Mouse (Mus musculus): ENCODE measurements around the gene Naga.

Gene Naga

DNA sequence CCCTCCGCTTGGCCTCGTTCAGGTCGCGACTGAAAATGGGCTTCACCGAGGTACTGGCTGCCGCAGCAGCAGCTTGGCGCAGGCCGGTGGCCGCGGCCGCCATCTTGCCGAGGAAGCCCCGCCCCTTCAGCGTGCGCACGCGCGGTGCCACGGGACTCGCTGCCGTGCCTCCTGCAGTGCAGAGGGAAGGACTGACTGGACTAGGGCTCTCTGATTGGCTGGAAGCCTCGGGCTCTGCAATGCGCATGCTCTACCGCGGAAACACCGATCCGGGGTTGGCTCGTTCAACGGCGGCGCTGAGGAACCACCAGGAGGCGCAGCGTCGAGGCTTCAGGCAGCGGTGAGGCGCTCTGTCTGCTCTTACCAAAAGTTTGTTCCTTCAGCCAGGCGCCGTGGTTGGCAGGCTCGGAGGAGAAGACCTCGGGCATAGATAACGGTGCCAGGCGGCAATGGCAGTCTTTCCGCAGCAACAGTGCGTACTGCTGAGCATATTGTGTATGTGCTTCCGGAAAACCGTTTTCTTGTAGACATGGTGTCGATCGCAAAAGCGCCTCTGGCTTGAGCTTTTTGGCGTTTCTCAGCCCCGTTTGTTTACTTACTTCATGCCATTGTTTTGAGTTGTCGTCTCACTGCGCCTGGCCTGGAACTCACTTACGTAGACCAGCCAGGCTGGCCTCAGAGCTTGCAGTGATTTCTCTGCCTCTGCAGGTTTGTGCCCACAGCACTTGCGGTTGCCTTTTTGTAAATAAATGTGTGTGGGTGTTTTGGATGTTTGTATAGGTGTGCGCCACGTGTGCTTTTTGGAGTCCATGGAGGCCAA is 15.6 kb upstream of the Naga start, which contains the start of gene Ndufa6:
Gene Ndufa6, minus strand, starts transcription at position 197 of the 820 bp plus-strand sequence.
- DNase-seq (ENCODE audit: inconsistent ontology term) = peak; percentile 98

DNA sequence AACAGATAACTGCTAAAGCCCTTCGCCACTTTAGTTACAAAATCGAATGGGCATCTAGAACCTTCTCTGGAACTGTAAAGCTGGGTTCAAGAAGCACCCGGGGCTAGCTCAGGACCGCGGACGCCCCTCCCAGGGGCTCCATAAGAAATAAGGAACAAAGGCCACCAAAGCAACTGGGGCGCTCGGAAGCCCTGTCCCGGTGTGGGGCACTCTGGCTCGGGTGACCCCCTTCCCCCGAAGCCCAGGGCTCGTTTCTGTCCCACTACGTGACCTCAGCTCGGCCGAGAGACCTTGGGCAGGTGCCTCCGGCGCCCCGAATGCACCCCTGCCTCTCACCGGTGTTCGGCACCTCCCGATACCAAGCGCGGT is 15.0 kb upstream of the Naga start:
- DNase-seq (ENCODE audit: inconsistent ontology term) = peak; percentile 58

DNA sequence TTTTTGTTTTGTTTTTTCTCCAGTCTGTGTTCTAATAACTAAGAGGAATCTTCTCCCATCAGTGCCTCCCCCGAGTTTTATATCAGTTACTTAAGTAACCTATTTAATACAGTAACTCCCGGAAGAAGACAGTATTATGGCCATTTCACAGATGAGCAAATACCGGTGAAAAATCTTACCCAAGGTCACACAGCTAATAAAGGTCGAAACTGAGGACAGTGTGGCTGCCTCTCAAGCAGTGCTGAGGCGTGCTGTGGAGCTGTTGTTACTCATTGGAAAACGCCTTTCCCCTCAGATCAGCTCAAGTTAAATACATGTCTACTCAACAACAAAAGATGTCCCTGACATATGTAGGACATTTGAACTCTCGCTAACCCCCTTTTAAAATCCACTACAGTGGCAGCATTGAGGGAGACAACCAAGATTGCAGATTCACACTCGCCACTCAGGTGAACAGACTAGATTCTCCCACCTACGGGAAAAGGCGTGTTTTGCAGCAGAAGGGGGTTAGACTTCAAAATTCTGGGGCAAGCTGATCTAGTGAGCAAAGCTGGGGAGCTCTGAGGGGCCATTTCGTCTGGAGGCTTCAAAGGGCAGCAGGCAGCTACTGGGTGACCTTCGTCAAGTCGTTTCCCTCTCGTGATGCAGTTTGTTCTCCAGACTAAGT is 14.5 kb upstream of the Naga start:
- DNase-seq (ENCODE audit: inconsistent ontology term) = no peak

DNA sequence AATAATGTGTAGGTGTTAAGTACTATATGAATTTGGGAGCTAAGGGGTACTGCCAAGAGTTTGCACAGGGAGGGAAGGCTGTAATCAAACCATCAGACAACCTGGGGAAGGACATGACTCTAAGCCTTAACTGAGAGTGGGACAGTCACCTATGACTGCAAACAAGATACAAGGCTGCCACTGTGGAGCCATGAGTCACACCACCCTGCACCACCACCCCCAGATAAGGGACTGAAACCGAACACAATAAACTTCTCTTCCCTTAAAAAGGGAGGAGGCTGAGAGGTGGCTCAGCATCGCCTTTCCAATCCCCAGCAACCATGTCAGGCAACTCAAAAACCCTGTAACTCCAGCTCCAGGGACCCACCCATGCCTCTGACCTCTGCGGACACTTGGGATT is 12.8 kb upstream of the Naga start:
- no peak for DNase-seq (ENCODE audit: inconsistent ontology term)

DNA sequence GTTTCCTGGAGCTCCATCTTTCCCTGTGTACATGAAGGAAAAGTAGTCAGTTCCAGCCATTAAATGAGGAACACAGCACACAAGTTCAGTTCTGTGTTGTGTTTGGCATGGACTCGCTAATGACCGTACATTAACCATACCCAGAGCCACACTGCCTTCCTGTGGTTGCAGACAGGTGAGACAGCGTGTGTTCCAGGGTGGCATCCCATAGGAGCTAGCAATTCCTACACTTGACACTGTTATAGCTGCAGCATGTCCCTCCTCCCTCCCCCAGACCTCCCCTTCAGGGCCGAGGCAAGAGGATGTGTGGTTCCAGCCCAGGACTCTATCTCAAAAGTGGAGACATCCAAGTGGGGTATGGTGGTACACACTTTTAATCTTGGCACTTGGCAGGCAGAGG is 11.6 kb upstream of the Naga start:
- no peak for DNase-seq (ENCODE audit: inconsistent ontology term)

DNA sequence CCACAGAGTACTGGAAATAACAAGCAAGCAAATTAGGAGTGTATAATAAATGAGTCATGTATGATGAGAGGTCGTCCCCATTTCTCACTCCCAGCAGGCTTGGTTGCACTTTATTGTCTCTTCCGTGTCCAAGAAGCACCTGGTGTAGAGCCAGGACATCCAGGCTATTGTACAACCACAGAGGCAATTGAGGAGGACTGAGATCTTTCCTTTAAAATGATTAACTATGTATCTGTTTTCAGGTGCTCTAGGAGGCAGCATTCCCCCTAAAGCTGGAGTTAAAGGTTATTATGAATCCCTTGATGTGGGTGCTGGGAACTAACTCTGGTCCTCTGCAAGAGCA is 10.2 kb upstream of the Naga start:
- no peak for DNase-seq (ENCODE audit: inconsistent ontology term)

DNA sequence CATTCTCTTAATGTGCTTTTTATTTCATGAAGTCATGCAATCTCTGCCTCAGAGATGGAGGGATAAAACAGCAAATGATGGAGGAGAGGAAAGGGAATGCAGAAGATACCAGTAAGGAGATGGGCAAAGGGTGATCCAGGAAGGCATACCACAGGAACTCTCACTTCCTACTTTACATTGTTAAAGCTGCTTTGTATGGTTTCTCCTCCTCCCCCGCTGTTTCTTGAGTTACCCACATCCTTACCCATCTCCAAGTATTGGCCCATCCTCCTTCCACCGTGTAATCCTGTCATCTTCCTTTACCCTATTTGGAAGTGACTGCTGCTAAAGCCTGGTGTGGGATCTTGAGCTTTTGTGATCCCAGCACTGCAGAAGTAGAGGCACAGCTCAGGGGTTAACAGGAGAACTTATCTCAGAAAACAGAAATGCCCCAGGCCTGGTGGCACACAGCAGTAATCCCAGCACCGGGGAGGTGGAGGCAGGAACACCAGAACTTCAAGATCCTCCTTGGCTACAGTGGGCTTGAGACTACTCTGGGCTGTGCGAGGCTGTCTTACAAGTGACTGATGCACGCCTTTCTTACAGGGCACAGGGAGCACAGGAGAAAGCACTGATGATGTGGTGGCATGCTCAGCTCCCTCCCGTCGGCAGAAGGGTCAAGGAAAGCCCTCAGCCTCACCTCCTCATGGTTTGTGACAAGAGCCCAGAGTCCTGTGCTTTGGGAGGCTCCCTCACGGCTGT is 9.7 kb upstream of the Naga start:
- no peak for DNase-seq (ENCODE audit: inconsistent ontology term)

DNA sequence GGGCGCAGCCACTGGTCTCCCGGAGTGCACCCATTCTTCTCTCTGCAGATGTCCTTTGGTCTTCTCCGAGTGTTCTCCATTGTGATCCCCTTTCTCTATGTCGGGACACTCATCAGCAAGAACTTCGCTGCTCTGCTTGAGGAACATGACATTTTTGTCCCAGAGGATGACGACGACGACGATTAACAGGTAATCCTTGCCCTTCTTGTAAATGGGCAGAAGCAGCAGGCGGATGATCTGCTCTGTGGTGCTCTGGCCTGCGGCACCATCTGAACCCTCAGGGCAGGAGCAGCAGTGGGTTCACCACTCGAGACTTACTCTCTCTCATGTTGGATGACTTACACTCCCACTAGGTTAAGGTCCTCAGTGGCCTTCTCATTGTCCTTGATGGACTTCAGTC is 9.1 kb upstream of the Naga start:
- no peak for DNase-seq (ENCODE audit: inconsistent ontology term)

DNA sequence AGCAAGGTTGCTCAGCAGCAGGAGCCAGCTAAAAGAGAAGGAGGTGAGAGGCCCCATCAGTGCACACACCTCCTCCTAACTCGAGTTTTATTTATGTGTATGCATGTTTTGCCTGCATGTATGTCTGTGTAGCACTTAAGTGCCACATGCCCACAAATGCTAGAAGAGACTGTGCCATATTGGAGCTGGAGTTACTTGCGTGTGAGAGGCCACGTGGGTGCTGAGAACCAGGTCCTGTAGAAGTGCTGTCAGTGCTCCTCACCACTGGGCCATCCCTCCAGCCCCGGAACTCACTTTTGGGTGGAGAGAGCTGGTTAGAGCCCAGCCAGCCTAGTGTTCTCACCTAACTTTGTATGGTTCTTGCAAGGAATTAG is 8.6 kb upstream of the Naga start:
- DNase-seq (ENCODE audit: inconsistent ontology term) = no peak

DNA sequence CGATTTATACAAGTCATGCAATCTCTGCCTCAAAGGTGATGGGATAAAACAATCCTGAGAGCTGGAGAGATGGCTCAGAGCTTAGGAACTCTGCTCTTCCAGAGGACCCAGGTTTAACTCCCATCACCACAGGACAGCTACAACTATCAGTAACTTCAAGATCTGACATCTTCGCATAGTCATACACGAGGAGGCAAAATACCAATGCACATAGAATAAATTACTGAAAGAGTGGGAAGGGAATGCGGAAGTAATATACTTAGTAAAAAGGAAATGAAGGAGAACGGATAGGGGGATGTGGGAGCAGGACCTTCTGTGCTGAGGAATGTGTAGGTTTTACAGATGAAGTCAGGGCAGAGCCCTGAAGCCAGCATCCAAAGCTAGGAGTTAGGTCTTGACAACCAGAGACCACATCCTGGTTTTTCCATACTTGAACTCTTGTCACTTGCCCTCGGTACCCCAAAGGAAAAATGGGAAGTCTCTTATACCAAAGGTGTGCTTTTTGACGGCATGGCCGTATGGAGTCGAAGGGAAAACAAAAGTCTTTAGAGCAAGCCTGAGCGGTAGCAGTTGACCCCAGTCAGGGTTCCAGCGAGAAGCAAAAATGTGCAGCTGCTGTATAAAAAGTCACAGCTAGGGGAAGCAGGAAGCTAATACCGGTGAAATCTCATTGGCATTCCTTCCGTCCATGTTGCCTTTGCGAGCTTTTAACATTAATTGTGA is 8.0 kb upstream of the Naga start:
- DNase-seq (ENCODE audit: inconsistent ontology term) = no peak

DNA sequence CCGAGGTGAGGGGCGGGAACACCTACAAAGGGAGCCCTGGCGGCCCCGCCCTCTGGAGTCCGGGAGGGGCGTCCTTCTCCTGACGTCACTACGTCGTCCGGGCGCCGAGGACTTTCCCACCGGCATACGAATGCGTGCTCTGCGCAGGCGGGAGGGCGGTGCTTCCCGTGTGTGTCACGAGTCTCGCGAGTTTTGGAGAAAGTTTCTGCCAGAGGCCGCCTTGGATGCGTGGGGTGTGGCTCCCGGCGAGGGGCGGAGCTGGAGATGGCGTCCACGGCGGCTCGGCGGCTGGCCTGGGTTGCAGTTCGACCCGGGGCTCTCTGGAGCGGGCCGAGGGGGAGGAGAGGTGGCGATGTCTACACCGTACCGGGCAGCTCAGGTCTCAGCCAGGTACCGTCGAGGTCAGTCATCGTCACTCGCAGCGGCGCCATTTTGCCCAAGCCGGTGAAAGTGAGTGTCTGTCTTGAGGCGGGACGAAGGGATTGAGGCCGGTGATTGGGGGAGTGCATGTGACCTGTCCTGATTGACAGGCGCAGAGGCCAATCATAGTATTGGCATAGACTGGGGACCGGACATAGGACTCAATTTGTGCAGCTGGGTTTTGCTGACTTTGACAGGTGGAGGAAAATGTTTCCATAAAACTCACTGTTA is 7.2 kb upstream of the Naga start:
- peak; percentile 99 for DNase-seq (ENCODE audit: inconsistent ontology term)

DNA sequence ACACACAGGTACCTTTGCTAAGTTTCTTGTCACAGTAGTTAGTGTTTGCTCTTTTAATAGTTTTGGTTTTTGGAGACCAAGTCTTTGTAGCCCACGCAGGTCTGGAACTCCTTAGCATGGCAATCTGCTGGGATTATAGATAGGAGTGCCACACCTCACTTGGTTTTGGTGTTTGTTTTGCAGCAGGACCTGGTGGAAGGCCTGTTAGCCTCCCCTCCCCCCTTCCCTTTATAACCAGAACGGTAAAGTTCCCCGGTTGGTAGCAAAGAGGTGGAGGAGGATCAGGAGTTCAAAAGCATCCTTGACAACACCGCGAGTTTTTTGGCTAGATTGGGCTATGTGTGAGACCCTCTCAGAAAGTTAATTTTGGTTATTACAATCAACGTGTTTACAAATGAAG is 6.2 kb upstream of the Naga start:
- DNase-seq (ENCODE audit: inconsistent ontology term) = no peak

DNA sequence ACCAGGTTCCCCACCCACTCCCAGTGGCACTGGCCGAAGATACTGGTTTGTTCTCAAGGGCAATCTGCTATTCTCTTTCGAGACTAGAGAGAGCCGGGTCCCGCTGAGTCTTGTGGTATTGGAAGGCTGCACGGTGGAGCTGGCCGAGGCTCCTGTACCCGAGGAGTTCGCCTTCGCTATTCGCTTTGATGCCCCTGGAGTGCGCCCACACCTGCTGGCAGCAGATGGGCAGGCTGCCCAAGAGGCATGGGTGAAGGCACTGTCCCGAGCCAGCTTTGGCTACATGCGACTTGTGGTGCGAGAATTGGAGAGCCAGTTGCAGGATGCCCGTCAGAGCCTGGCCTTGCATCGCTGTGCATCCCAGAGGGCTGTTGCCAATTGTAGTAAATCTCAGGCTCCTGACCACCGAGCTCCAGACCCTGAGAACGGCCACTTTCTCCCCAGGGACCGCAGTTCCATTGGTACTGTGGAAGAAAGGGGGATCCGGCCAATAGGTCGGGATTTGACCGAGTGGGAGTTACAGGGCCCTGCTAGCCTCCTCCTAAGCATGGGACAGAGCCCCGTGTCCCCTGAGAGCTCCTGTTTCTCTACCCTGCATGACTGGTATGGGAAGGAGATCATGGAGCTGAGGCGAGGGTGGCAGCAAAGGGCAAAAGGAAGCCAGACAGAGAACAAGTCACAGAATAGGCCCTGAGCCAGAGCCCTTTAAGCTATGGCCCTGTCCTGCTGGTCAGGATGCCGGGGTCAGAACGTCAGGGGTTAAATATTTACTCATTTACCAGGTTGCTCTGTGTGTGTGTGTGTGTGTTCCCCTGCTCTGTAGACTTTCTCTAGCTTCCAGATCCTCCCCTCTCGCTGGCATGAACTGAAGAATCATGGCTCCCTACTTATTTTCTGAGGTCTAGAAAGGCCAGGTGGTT is 4.9 kb upstream of the Naga start:
- DNase-seq (ENCODE audit: inconsistent ontology term) = no peak

DNA sequence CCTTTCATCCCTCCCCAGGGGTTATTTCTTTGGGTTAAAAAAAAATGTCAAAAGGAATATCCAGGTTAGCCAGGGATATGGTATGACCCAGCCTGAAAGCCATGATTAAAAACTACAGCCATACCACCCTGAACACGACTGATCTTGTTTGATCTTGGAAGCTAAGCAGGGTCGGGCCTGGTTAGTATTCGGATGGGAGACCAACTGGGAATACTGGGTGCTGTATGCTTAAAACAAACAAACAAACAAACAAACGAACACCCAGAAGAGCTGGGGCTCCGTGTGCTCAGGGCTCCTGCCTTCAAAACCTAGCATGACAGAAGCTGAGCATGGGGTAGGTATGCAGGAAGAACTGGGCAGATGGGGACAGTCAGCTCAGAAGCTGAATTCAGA is 3.8 kb upstream of the Naga start:
- DNase-seq (ENCODE audit: inconsistent ontology term) = no peak

DNA sequence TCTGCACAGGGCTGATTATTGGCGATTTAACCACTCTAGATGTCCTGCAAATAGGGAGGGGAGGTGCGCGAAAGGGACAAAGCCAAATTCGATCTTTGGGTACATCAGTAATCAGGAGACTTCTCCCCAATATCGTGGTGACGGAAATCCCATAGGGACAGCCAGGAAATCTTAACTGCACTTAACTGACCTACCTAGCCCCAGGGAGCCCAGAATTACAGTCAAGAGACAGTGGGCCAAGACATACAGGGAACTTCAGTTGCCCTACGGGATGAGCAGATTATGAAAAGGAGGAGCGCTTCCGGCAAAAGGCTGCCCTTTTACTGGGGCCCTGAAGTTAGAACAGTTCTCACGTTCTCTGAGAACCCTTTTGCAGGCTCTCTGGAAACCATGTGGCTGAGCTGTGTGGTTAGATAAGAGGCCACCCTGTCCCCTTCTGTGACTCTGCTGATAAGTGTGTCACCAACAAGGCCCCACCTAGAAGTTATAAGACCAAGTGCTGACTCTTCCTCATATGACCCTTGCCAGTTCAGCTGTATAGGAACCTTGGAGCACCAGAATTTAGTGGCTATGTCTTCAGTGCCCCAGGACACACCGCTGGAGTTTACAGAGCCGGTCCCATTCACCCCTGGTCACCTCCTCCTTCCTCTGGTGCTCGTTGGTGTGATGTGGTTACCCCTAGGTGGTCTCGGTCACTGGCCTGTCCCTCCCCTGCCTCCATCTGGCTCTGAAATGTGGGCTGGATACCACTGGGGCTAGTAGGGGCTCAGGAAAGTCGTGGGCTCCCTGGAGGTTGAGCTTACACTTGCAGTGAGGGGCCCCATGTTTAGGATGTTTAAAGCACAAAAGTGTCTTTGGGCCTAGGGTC is 3.2 kb upstream of the Naga start:
- DNase-seq (ENCODE audit: inconsistent ontology term) = no peak

DNA sequence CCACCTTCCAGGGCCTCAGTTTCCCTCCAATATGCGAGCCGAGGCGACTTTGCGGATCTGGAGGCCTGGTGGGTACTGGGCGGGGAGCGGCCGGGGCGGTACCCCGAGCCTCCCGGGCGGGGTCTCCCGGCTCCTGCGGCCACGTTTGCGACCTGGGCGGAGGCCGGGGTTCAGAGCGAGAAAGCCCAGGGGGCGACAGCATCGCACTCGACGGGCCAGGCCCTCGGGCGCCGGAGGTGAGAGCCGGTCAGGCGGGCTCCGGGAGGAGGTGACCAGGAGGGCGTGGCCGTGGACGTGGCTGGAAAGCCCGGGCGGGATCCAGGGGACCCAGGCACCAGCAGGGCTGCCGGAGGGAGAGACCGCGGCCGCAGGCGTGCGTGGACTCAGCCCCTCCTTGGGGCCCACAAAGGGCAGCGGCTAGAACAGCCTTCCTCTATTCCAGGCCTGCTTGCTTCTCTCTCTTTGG is 2.3 kb upstream of the Naga start:
- peak; percentile 42 for DNase-seq (ENCODE audit: inconsistent ontology term)

DNA sequence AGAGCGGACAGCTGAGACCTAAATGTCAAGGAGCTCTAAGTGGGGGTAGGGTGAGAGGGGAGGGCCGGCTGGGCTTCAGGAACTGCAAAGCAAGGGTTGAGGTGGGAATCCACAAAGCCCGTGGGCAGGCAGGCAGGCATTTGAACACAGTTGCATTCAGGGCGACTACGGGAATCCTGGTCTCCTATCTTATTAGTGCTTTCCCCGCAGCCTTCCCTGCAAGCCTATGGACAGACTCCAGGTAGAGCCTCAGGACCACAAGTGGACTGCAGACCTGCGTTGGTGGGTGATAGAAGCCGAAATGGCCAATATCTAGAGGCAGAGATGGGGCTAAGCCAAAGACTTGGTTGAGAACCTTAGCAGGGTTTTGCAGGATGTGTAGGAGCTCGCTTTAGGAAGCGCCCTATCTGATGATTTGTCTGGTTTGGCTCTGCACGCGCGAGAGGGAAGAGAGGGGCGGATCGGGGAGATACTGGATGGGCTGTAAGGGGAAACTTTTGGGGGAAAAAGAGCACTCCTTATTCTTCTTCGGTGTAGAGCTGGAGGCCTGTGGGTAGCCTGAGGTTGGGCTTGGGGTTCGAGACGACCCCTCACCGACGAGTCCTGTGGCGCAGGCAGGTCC is 1.8 kb upstream of the Naga start:
- DNase-seq (ENCODE audit: inconsistent ontology term) = no peak

DNA sequence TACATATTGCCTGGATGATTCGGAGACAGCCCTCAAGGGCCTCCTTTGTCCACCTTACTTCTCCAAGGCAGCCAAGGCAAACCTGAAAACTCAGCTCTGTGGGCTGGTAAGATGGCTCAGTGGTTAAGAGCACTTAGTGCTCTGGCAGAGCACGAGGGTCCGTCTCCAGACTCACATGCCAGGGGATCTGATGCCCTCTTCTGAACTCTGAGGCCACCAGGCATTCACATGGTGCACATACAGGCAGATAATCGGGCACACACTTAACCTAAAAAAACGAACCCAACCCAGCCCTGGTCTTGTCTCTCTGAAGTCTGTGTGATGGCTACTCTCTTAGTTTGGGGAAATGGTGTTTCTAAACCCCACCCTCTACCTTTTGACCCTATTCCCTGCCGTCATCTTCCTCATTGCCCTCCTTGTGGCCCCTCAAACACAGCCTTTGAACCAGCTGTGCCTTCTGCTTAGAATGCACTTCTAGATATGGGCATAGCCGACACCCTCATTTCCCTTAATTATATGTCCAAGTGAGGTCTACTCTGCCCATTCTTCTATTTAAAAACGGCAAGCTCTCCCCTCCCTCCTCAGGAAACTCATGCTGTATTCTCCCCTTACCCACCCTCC is 1.0 kb upstream of the Naga start:
- DNase-seq (ENCODE audit: inconsistent ontology term) = no peak

DNA sequence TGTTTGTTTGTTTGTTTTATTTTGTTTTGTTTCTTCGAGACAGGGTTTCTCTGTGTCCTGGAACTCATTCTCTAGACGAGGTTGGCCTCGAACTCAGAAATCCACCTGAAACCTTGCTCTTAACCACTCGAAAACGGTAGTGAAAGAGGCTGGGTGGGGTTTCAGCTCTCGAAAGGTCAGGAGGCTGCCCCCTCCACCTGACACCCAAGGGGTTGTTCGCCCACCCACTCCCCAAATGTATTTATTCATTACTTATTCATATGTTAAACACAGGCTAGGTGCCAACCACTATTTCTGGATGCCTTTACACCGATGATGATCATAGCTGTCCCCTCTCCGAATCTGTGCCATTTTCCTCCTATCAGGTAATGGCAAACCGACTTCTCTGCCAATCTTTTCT is 425 bp upstream of the Naga start:
- no peak for DNase-seq (ENCODE audit: inconsistent ontology term)

Measured in Muller cell, postnatal 12 days (primary cell).